Mouse (Mus musculus): ENCODE results near the gene Cryz. TPM values are rescaled to one million over a fixed set of nuclear protein-coding genes. Genes with fewer than 3 reads are reported as not detected.

The Cryz gene
- polyA plus RNA-seq, 1 experiment from 2014 or later, result 9.5 TPM

DNA sequence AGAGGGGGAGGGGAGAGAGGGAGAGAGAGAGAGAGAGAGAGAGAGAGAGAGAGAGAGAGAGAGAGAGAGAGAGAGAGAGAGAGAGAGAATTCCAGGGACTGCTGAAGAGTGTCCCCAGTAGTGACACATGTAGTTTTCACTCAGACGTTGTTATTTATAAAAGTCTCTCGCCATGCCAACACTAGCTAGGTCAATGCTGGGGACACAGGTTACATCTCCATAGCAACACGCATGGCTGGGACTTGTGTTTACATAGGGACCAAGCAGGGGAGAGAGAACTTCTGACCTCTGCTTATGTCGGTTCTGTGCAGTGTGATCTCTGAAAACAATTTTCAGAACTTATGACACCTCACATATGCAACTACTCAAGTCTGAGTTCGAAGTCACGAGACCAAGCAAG is 57.8 kb downstream of the Cryz start:
- H3K36me3 ChIP-seq (replicated peaks; ENCODE audit: control insufficient read depth, insufficient read depth), result no peaks in the 10 kb centered on the region
- no peak overlapping the region for H3K4me3 ChIP-seq (replicated peaks; ENCODE audit: low read length)
- H3K9me3 ChIP-seq (ENCODE audit: control insufficient read depth, low read length), result no peaks in the 10 kb centered on the region
- WGBS, result 59% methylated on average over 6 of the region's 6 CpGs
- H3K4me1 ChIP-seq (replicated peaks; ENCODE audit: control insufficient read depth, insufficient read depth, low read length), result peaks cover 19% of the 10 kb centered on the region
- no peak overlapping the region for H3K4me2 ChIP-seq (replicated peaks)
- H3K9ac ChIP-seq, result no peak overlapping the region
- H3K27me3 ChIP-seq (ENCODE audit: control insufficient read depth, insufficient read depth, low read length), result no peaks in the 10 kb centered on the region
- H3K27ac ChIP-seq, result no peak overlapping the region
- DNase-seq (ENCODE audit: low spot score) (no peak), ATAC-seq (ENCODE audit: low FRiP score) (no peak)

DNA sequence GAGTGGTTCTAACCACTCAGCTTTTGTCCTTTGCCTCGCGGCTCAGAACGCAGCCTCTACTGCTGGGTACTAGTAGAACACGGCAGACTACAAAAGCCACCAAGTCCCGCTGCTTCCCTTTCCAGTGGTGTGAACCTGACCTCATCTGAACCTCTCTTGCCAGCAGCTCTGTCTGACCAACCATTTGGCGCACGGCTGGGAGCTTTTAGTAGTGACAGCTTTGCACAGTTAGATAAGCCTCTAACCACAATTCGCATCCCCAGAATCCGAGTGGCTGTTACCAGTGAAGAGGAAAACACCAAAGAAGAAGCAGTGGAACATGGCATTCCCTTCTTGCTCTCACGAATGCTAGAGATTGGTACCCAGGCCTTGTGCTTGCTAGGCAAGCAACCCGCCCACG is 58.4 kb downstream of the Cryz start:
- no peak overlapping the region for H3K27ac ChIP-seq
- no peaks in the 10 kb centered on the region for H3K27me3 ChIP-seq (ENCODE audit: control insufficient read depth, insufficient read depth, low read length)
- no peak for DNase-seq (ENCODE audit: low spot score)
- H3K9me3 ChIP-seq (ENCODE audit: control insufficient read depth, low read length), result no peaks in the 10 kb centered on the region
- H3K36me3 ChIP-seq (replicated peaks; ENCODE audit: control insufficient read depth, insufficient read depth), result no peaks in the 10 kb centered on the region
- no peak overlapping the region for H3K9ac ChIP-seq
- H3K4me3 ChIP-seq (replicated peaks; ENCODE audit: low read length), result no peak overlapping the region
- no peak overlapping the region for H3K4me2 ChIP-seq (replicated peaks)
- H3K4me1 ChIP-seq (replicated peaks; ENCODE audit: control insufficient read depth, insufficient read depth, low read length), result peaks cover 14% of the 10 kb centered on the region
- no peak for ATAC-seq (ENCODE audit: low FRiP score)
- WGBS, result 77% methylated on average over 12 of the region's 12 CpGs

DNA sequence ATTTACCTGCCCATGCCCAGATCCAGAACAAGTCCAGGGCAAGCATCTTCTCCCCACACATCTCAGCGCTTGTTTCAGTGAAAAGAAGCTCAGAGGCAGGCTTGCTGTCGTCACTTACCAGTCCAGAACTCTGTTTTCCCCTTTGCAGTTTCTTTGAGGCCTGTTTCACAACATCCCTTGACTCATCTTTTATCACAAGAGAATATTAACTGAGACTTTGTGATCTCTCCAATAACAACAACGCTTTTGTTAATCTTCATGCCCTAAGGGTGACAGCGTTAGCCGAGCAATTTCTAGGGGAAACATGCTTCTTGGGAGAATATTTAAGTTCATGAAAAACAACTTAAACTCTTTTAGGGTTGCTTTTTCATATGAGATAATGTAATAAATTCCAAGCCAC is 59.2 kb downstream of the Cryz start:
- no peaks in the 10 kb centered on the region for H3K36me3 ChIP-seq (replicated peaks; ENCODE audit: control insufficient read depth, insufficient read depth)
- H3K27ac ChIP-seq, result no peak overlapping the region
- H3K27me3 ChIP-seq (ENCODE audit: control insufficient read depth, insufficient read depth, low read length), result no peaks in the 10 kb centered on the region
- DNase-seq (ENCODE audit: low spot score), result no peak
- H3K9ac ChIP-seq, result no peak overlapping the region
- no peak for ATAC-seq (ENCODE audit: low FRiP score)
- H3K9me3 ChIP-seq (ENCODE audit: control insufficient read depth, low read length), result no peaks in the 10 kb centered on the region
- no peak overlapping the region for H3K4me2 ChIP-seq (replicated peaks)
- no peak overlapping the region for H3K4me3 ChIP-seq (replicated peaks; ENCODE audit: low read length)
- 85% methylated on average over 5 of the region's 5 CpGs for WGBS
- H3K4me1 ChIP-seq (replicated peaks; ENCODE audit: control insufficient read depth, insufficient read depth, low read length), result peaks cover 13% of the 10 kb centered on the region

DNA sequence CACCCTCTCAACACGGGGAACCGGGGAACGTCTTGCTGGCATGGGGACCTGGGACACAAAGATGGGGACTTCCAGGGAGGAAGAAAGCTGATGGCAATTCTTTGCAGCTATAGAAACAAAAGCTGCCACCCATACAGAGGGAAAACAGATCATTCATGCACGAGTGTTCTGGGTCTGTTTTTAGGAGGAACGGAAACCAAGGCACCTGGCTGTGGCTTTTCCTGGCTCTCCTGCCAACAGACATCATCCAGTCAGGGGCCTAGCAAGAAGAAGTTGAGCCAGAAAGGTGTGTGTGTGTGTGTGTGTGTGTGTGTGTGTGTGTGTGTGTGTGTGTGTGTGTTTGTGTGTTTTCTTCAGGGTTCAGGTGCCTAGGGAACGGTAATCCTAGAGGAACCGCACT is 67.0 kb downstream of the Cryz start, which contains the start of gene Erich3:
TSS of gene Erich3 (plus strand) at position 315 of the 400 bp plus-strand sequence.
- Histone ChIP-seq H3K4me1 (replicated peaks; ENCODE audit: control insufficient read depth, insufficient read depth, low read length) (peaks cover 19% of the 10 kb centered on the region), H3K27ac (peak within 1 kb of the TSS; percentile 90), H3K4me3 (replicated peaks; ENCODE audit: low read length) (peak within 1 kb of the TSS; percentile 37), H3K36me3 (replicated peaks; ENCODE audit: control insufficient read depth, insufficient read depth) (no peaks in the 10 kb centered on the region), H3K9me3 (ENCODE audit: control insufficient read depth, low read length) (no peaks in the 10 kb centered on the region), H3K4me2 (replicated peaks) (peak within 1 kb of the TSS; percentile 66), H3K9ac (peak within 1 kb of the TSS; percentile 64), H3K27me3 (ENCODE audit: control insufficient read depth, insufficient read depth, low read length) (peaks cover 8% of the 10 kb centered on the region; the same call in 1 of the 2 replicates)
- ATAC-seq (ENCODE audit: low FRiP score) (no peak), DNase-seq (ENCODE audit: low spot score) (no peak)
- WGBS, result 15% methylated on average over 7 of the region's 7 CpGs

DNA sequence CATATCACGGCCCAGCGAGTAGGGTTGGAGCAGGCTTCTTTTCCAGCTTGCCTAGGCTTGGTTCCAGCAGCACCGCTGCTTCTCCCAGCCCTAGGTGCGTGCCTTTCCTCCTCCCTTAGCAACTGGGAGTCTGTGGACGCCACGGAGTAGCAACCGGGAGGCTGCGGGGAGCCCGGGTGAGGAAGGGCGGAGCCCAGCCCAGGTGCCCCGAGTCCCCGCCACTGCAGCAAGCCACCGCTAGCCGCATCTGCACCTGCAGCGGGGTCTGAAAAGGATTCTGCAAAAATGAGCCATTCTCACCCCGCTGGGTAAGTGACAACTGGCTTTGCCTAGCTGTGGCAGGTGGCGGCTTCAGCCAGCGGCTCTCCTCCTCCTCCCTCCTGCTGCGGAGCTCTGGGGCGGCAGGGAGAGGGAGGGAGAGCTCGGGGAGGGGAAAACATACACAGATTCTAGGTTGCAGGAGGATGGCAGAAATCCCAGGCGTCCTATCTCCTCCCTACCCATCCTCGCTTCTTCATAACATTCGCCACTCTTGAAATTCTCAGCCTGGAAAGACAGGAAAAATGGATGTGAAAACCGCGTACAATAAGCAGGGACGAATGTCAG is 67.6 kb downstream of the Cryz start:
- peak; percentile 62 for DNase-seq (ENCODE audit: low spot score)
- Histone ChIP-seq H3K4me3 (replicated peaks; ENCODE audit: low read length) (peak overlapping the region; percentile 37), H3K9me3 (ENCODE audit: control insufficient read depth, low read length) (no peaks in the 10 kb centered on the region), H3K27ac (peak overlapping the region; percentile 90), H3K36me3 (replicated peaks; ENCODE audit: control insufficient read depth, insufficient read depth) (no peaks in the 10 kb centered on the region), H3K9ac (peak overlapping the region; percentile 64), H3K4me2 (replicated peaks) (peak overlapping the region; percentile 66), H3K27me3 (ENCODE audit: control insufficient read depth, insufficient read depth, low read length) (peaks cover 8% of the 10 kb centered on the region; the same call in 1 of the 2 replicates), H3K4me1 (replicated peaks; ENCODE audit: control insufficient read depth, insufficient read depth, low read length) (peaks cover 19% of the 10 kb centered on the region)
- under 1% methylated on average over 23 of the region's 27 CpGs for WGBS
- ATAC-seq (ENCODE audit: low FRiP score), result peak; percentile 91

DNA sequence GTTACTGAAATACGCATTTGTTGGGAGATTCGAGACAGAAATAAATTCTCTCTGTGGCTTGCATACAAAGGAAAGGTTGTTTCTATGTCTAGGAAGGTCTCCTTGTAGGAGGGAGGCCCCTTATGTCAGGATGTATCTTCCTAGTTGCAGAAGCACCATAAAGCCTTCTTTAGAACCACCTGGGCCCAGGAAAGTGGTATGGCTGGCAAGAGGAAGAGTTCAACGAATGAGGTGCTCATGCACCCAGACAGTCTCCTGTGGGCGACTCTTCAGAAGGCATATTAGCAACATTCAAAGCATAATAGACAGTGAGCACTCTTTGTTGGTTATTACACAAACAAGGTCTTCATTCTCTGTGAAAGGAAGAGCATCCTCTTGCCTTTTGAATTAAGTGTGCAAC is 68.1 kb downstream of the Cryz start:
- Histone ChIP-seq H3K36me3 (replicated peaks; ENCODE audit: control insufficient read depth, insufficient read depth) (no peaks in the 10 kb centered on the region), H3K27ac (peak overlapping the region; percentile 90), H3K4me3 (replicated peaks; ENCODE audit: low read length) (peak overlapping the region; percentile 37), H3K4me2 (replicated peaks) (peak overlapping the region; percentile 66), H3K4me1 (replicated peaks; ENCODE audit: control insufficient read depth, insufficient read depth, low read length) (peaks cover 19% of the 10 kb centered on the region), H3K9ac (peak overlapping the region; percentile 64), H3K27me3 (ENCODE audit: control insufficient read depth, insufficient read depth, low read length) (peaks cover 8% of the 10 kb centered on the region; the same call in 1 of the 2 replicates), H3K9me3 (ENCODE audit: control insufficient read depth, low read length) (no peaks in the 10 kb centered on the region)
- DNase-seq (ENCODE audit: low spot score), result peak; percentile 28
- ATAC-seq (ENCODE audit: low FRiP score), result no peak
- WGBS, result 27% methylated on average over 4 of the region's 4 CpGs

DNA sequence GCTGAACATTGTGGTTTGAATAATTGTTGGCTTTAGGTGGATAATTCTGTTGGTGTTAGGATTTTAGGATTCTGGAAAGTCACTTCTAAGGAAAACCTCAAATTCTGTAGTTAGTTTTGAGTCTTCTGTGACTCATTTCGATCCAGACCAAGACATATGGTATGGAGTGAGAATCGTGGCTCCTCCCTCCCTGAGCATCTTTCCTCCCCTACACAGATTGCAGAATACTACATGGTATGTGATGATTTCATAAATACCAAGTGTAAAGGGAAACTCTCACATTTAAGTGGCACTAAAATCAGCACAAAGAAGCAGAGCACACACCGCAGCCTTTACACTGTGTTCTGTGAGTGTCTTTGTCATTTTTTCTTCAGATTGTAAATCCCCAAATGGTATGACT is 72.0 kb downstream of the Cryz start:
- ATAC-seq (ENCODE audit: low FRiP score) (no peak), DNase-seq (ENCODE audit: low spot score) (no peak)
- Histone ChIP-seq H3K36me3 (replicated peaks; ENCODE audit: control insufficient read depth, insufficient read depth) (no peaks in the 10 kb centered on the region), H3K4me3 (replicated peaks; ENCODE audit: low read length) (no peak overlapping the region), H3K9ac (no peak overlapping the region), H3K27ac (no peak overlapping the region), H3K9me3 (ENCODE audit: control insufficient read depth, low read length) (no peaks in the 10 kb centered on the region), H3K4me1 (replicated peaks; ENCODE audit: control insufficient read depth, insufficient read depth, low read length) (peaks cover 13% of the 10 kb centered on the region), H3K27me3 (ENCODE audit: control insufficient read depth, insufficient read depth, low read length) (no peaks in the 10 kb centered on the region), H3K4me2 (replicated peaks) (no peak overlapping the region)
- 94% methylated on average over 3 of the region's 3 CpGs for WGBS

DNA sequence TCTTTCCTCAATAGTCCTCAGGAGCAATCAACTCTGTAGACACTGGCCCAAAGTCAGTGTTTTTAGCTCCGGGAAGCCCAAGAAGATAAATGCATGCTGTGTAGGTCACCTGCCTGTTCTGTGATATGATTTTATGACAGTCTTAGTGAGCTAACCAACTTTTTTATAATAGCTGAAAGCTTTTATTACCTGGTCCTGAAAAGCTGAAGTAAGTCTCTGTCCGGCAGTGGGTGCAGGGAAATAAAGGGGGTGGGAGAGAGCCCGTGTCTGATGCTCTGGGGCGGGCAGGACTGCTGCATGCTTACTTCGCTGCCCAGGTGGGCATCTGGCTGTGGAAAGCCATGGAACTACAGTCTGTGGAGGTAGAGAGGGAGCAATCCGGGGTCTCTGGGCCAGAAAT is 74.1 kb downstream of the Cryz start:
- no peak overlapping the region for H3K4me3 ChIP-seq (replicated peaks; ENCODE audit: low read length)
- WGBS, result 94% methylated on average over 6 of the region's 6 CpGs
- H3K9me3 ChIP-seq (ENCODE audit: control insufficient read depth, low read length), result no peaks in the 10 kb centered on the region
- no peak overlapping the region for H3K27ac ChIP-seq
- H3K36me3 ChIP-seq (replicated peaks; ENCODE audit: control insufficient read depth, insufficient read depth), result no peaks in the 10 kb centered on the region
- ATAC-seq (ENCODE audit: low FRiP score) (no peak), DNase-seq (ENCODE audit: low spot score) (no peak)
- H3K4me1 ChIP-seq (replicated peaks; ENCODE audit: control insufficient read depth, insufficient read depth, low read length), result no peaks in the 10 kb centered on the region
- H3K9ac ChIP-seq, result no peak overlapping the region
- no peak overlapping the region for H3K4me2 ChIP-seq (replicated peaks)
- no peaks in the 10 kb centered on the region for H3K27me3 ChIP-seq (ENCODE audit: control insufficient read depth, insufficient read depth, low read length)

DNA sequence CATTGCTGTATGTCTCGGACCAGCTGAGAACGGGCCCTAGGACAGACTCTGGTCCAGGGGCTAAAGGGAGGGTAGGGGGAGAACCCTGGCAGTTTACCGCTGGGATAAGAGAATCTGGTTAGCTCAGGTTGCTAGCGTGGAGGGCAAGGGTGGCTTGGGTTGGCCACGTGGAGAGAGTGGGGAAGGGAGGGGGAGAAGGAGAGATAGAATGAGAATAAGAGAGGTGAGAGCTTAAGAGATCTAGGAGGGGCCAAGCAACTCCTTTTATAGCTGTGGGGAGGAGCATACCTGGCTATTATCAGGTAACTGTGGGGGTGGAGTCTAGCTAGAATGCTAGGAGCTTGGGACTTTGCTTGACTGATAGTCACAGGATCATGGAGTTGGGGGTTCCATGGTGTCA is 74.5 kb downstream of the Cryz start:
- WGBS, result 83% methylated on average over 5 of the region's 5 CpGs
- no peak for DNase-seq (ENCODE audit: low spot score)
- no peak for ATAC-seq (ENCODE audit: low FRiP score)
- Histone ChIP-seq H3K9me3 (ENCODE audit: control insufficient read depth, low read length) (no peaks in the 10 kb centered on the region), H3K27me3 (ENCODE audit: control insufficient read depth, insufficient read depth, low read length) (no peaks in the 10 kb centered on the region), H3K9ac (no peak overlapping the region), H3K36me3 (replicated peaks; ENCODE audit: control insufficient read depth, insufficient read depth) (no peaks in the 10 kb centered on the region), H3K4me1 (replicated peaks; ENCODE audit: control insufficient read depth, insufficient read depth, low read length) (no peaks in the 10 kb centered on the region), H3K27ac (no peak overlapping the region), H3K4me2 (replicated peaks) (no peak overlapping the region), H3K4me3 (replicated peaks; ENCODE audit: low read length) (no peak overlapping the region)

All from hindbrain, embryonic 14.5 days (tissue).